Mouse (Mus musculus) CH12.LX (cell line): ENCODE data around the gene Slx1b. TPM values are rescaled to one million over a fixed set of nuclear protein-coding genes. Genes with fewer than 3 reads are reported as not detected.
"Not testable (repeated sequence)": the region's sequence is repeated elsewhere in the genome, so short reads cannot be mapped to it uniquely, and the experiment has no call there.

Experiments
- DNase-seq: peaks from one replicate; pipeline ENCODE4 v3.0.0-alpha.2; 2013; ENCODE audit errors: extremely low read depth
- H3K27ac ChIP-seq: 2 replicates; pipeline ENCODE4 v1.5.1; 2012; ENCODE audit warnings: low read depth, mild to moderate bottlenecking, control low read depth, moderate library complexity; ENCODE audit not compliant: insufficient read depth
- H3K27me3 ChIP-seq: replicated peaks from 2 replicates; pipeline ENCODE3; 2012; ENCODE audit warnings: inconsistent platforms
- H3K36me3 ChIP-seq, 2 experiments: replicated peaks in 1 of 2; 2 replicates each; pipeline versions ENCODE3 to v1.6.1; 2012; ENCODE audit warnings: inconsistent platforms in 1 of 2, low read length in 1 of 2, mild to moderate bottlenecking in 1 of 2, mixed read lengths in 1 of 2, moderate library complexity in 1 of 2; ENCODE audit not compliant: control insufficient read depth in 1 of 2, insufficient read depth in 1 of 2
- H3K4me1 ChIP-seq, 2 experiments: 2 replicates each; pipeline ENCODE4 v1.6.1; 2012; ENCODE audit warnings: inconsistent platforms in 1 of 2, moderate library complexity in 1 of 2; ENCODE audit not compliant: insufficient read depth in 2 of 2, control insufficient read depth in 1 of 2
- H3K4me2 ChIP-seq: 2 replicates; pipeline ENCODE4 v1.6.1; 2012; ENCODE audit warnings: low read depth, mild to moderate bottlenecking, control low read depth; ENCODE audit not compliant: poor library complexity, insufficient read depth, severe bottlenecking
- H3K4me3 ChIP-seq, 3 experiments: fragments of 150-350 bp in 1 of 3; sonication (generic) in 1 of 3; replicated peaks in 1 of 3; 2 replicates each; pipeline versions ENCODE3 to v1.5.1; 2011 to 2012; ENCODE audit warnings: low read depth in 2 of 3, low read length in 2 of 3, mild to moderate bottlenecking in 2 of 3, moderate library complexity in 2 of 3, control low read depth in 1 of 3, improper control_type of control experiment in 1 of 3, inconsistent platforms in 1 of 3, mixed read lengths in 1 of 3; ENCODE audit not compliant: poor library complexity in 1 of 3
- H3K79me2 ChIP-seq: replicated peaks from 2 replicates; pipeline ENCODE4 v1.6.1; 2012; ENCODE audit warnings: mild to moderate bottlenecking, moderate library complexity; ENCODE audit not compliant: control insufficient read depth, poor library complexity, insufficient read depth, severe bottlenecking; ENCODE audit errors: extremely low read depth
- H3K9ac ChIP-seq: 2 replicates; pipeline ENCODE4 v1.6.1; 2012; ENCODE audit warnings: low read depth, mild to moderate bottlenecking, control low read depth, moderate library complexity; ENCODE audit not compliant: insufficient read depth
- H3K9me3 ChIP-seq: replicated peaks from 2 replicates; pipeline ENCODE3; 2012; ENCODE audit warnings: low read length, inconsistent platforms, mixed read lengths
- CHD1 ChIP-seq: IDR thresholded peaks from 2 replicates; pipeline ENCODE4 v1.6.1; 2012; ENCODE audit warnings: low read depth, low read length, improper control_type of control experiment, inconsistent platforms
- CTCF ChIP-seq, 2 experiments: IDR thresholded peaks in 1 of 2; conservative IDR thresholded peaks in 1 of 2; 2 replicates each; pipeline ENCODE4 v1.5.1; 2011 to 2012; ENCODE audit warnings: low read depth in 2 of 2, low read length in 2 of 2, improper control_type of control experiment in 1 of 2, inconsistent platforms in 1 of 2, mild to moderate bottlenecking in 1 of 2, moderate library complexity in 1 of 2
- ELF1 ChIP-seq: IDR thresholded peaks from 2 replicates; pipeline ENCODE4 v1.6.1; 2014; ENCODE audit warnings: low read depth, mild to moderate bottlenecking, inconsistent platforms, low read length, improper control_type of control experiment
- ETS1 ChIP-seq: conservative IDR thresholded peaks from 2 replicates; pipeline ENCODE4 v1.6.1; 2012; ENCODE audit warnings: low read depth, mild to moderate bottlenecking, inconsistent platforms, low read length, improper control_type of control experiment, moderate library complexity
- HCFC1 ChIP-seq: IDR thresholded peaks from 2 replicates; pipeline ENCODE4 v1.6.1; 2012; ENCODE audit warnings: low read depth, mild to moderate bottlenecking, inconsistent platforms, low read length, improper control_type of control experiment
- IRF4 ChIP-seq: IDR thresholded peaks from 2 replicates; pipeline ENCODE4 v1.6.1; 2014; ENCODE audit warnings: low read depth, mild to moderate bottlenecking, inconsistent platforms, low read length, improper control_type of control experiment
- JUND ChIP-seq: conservative IDR thresholded peaks from 2 replicates; pipeline ENCODE4 v1.6.1; 2011; ENCODE audit warnings: low read depth, low read length, improper control_type of control experiment
- MAX ChIP-seq: IDR thresholded peaks from 2 replicates; pipeline ENCODE4 v1.6.1; 2011; ENCODE audit warnings: low read length, improper control_type of control experiment
- MAZ ChIP-seq: IDR thresholded peaks from 2 replicates; pipeline ENCODE4 v1.6.1; 2012; ENCODE audit warnings: low read depth, mild to moderate bottlenecking, inconsistent platforms, low read length, improper control_type of control experiment, moderate library complexity
- MEF2A ChIP-seq: IDR thresholded peaks from 2 replicates; pipeline ENCODE4 v1.6.1; 2014; ENCODE audit warnings: low read depth, mild to moderate bottlenecking, inconsistent platforms, low read length, improper control_type of control experiment, borderline replicate concordance
- MXI1 ChIP-seq: IDR thresholded peaks from 2 replicates; pipeline ENCODE4 v1.6.1; 2011; ENCODE audit warnings: mild to moderate bottlenecking, low read depth, low read length, improper control_type of control experiment
- MYC ChIP-seq: IDR thresholded peaks from 2 replicates; pipeline ENCODE4 v1.6.1; 2011; ENCODE audit warnings: low read depth, mild to moderate bottlenecking, improper control_type of control experiment, low read length
- NELFE ChIP-seq: IDR thresholded peaks from 2 replicates; pipeline ENCODE4 v1.6.1; 2011; ENCODE audit warnings: low read depth, low read length, improper control_type of control experiment
- NRF1 ChIP-seq: IDR thresholded peaks from 2 replicates; pipeline ENCODE4 v1.6.1; 2014; ENCODE audit warnings: low read depth, mild to moderate bottlenecking, inconsistent platforms, low read length, improper control_type of control experiment, moderate library complexity
- POLR2AphosphoS2 ChIP-seq: IDR thresholded peaks from 2 replicates; pipeline ENCODE4 v1.6.1; 2011; ENCODE audit warnings: low read depth, low read length, improper control_type of control experiment
- RAD21 ChIP-seq: IDR thresholded peaks from 2 replicates; pipeline ENCODE4 v1.6.1; 2011; ENCODE audit warnings: low read depth, mild to moderate bottlenecking, low read length, improper control_type of control experiment, moderate library complexity
- RCOR1 ChIP-seq: conservative IDR thresholded peaks from 2 replicates; pipeline ENCODE4 v1.6.1; 2012; ENCODE audit warnings: low read depth, mild to moderate bottlenecking, inconsistent platforms, low read length, improper control_type of control experiment
- SIN3A ChIP-seq: IDR thresholded peaks from 2 replicates; pipeline ENCODE4 v1.6.1; 2012; ENCODE audit warnings: low read length, improper control_type of control experiment, inconsistent platforms
- TBP ChIP-seq: conservative IDR thresholded peaks from 2 replicates; pipeline ENCODE4 v1.6.1; 2011; ENCODE audit warnings: low read depth, low read length, improper control_type of control experiment
- TCF12 ChIP-seq: IDR thresholded peaks from 2 replicates; pipeline ENCODE4 v1.6.1; 2014; ENCODE audit warnings: low read depth, mild to moderate bottlenecking, inconsistent platforms, low read length, improper control_type of control experiment
- UBTF ChIP-seq: IDR thresholded peaks from 2 replicates; pipeline ENCODE4 v1.6.1; 2012; ENCODE audit warnings: low read depth, mild to moderate bottlenecking, inconsistent platforms, low read length, improper control_type of control experiment, moderate library complexity
- USF1 ChIP-seq: IDR thresholded peaks from 2 replicates; pipeline ENCODE4 v1.6.1; 2014; ENCODE audit warnings: low read depth, mild to moderate bottlenecking, inconsistent platforms, low read length, improper control_type of control experiment
- USF2 ChIP-seq: conservative IDR thresholded peaks from 2 replicates; pipeline ENCODE4 v1.6.1; 2011; ENCODE audit warnings: low read depth, low read length, improper control_type of control experiment
- ZKSCAN1 ChIP-seq: IDR thresholded peaks from 2 replicates; pipeline ENCODE4 v1.6.1; 2012; ENCODE audit warnings: low read depth, inconsistent platforms, low read length, improper control_type of control experiment, borderline replicate concordance
- dilution Hi-C: fragments of 300-500 bp; cut with MboI; formaldehyde crosslinking; loops from 2 replicates; pipeline ENCODE4 v1.14.3; 2020; ENCODE audit warnings: low sequenced_read_pairs; ENCODE audit not compliant: extremely low pct_unique_long_range_greater_than_20kb, extremely low pct_ligation_motif_present
- in situ Hi-C: fragments of 300-500 bp; cut with MboI; formaldehyde crosslinking; loops from 3 replicates; pipeline ENCODE4 v1.14.3; 2019; ENCODE audit warnings: low sequenced_read_pairs, low pct_ligation_motif_present, low pct_unique_long_range_greater_than_20kb, mixed read lengths
- polyA plus RNA-seq: library from polyadenylated mRNA; unstranded; fragments of >175 nt; gene quantifications from 2 replicates; pipeline ENCODE4 v1.2.1, GENCODE M21; 2012; ENCODE audit warnings: low read depth; ENCODE audit not compliant: insufficient read length
- total RNA-seq, 2 experiments: library from RNA; depleted of rRNA; stranded (reverse); fragments of 300-350 nt in 1 of 2; fragments of >200 nt in 1 of 2; gene quantifications; 2 replicates each; pipeline ENCODE4 v1.2.3; 2012 to 2014

Slx1b gene
- total and polyA plus RNA-seq, 3 experiments, result 4.7 to 8.3 (median 5.6) TPM

GRCm38 (mm10) chr7:126736122-126736521, 40.5 kb upstream of the Slx1b start:
- TF ChIP-seq UBTF (no peak), NELFE (no peak), RAD21 (no peak), MEF2A (no peak), NRF1 (no peak), POLR2AphosphoS2 (no peak), MXI1 (no peak), ZKSCAN1 (no peak), ELF1 (no peak)
- TF ChIP-seq, all 38 proteins: peak for 0
- Histone ChIP-seq H3K79me2 (no peaks in the 10 kb centered on the region), H3K36me3 (no peaks in the 10 kb centered on the region), H3K27ac (no peak overlapping the region), H3K27me3 (no peaks in the 10 kb centered on the region), H3K4me2 (no peak overlapping the region), H3K4me3 (no peak overlapping the region), H3K9ac (no peak overlapping the region), H3K9me3 (no peaks in the 10 kb centered on the region), H3K4me1 (peaks cover under 1 to 3% of the 10 kb centered on the region in 2 experiments; a peak in 2 of 4 replicates)
- no peak for DNase-seq
- in situ Hi-C loops (no loop called here), dilution Hi-C loops (no loop called here)

- H3K9me3 ChIP-seq, H3K27ac ChIP-seq, H3K36me3 ChIP-seq, H3K4me3 ChIP-seq, in situ Hi-C loops, H3K27me3 ChIP-seq, dilution Hi-C loops, H3K4me2 ChIP-seq, H3K9ac ChIP-seq, DNase-seq, H3K79me2 ChIP-seq: not testable (repeated sequence)
- peaks cover 2 to 20% of the 10 kb centered on the region in 2 experiments; a peak in 3 of 4 replicates for H3K4me1 ChIP-seq
Observed at GRCm38 (mm10) chr7:126730256-126730789, 34.7 kb upstream of the Slx1b start.

GRCm38 (mm10) chr7:126725667-126726066, 30.1 kb upstream of the Slx1b start:
- dilution Hi-C loops, result no loop called here
- TF ChIP-seq USF2 (no peak), MYC (no peak), RAD21 (no peak), ETS1 (no peak), UBTF (no peak), RCOR1 (no peak), MXI1 (no peak), MAZ (no peak), IRF4 (no peak), TBP (no peak), SIN3A (no peak), HCFC1 (no peak), JUND (no peak), CTCF (conservative IDR thresholded peaks at IDR 0.05 in 1 of 2, IDR thresholded peaks at IDR 0.05 in 1 of 2; ENCODE audit: low read depth in 2 of 2, low read length in 2 of 2) (no peak), CHD1 (no peak), MAX (no peak), USF1 (no peak), TCF12 (no peak)
- TF ChIP-seq, all 38 proteins: peak for 0
- no peak overlapping the region for H3K27ac ChIP-seq
- no peaks in the 10 kb centered on the region for H3K79me2 ChIP-seq
- H3K9me3 ChIP-seq, result peaks cover 2% of the 10 kb centered on the region
- in situ Hi-C loops, result loop anchor here (10.0 kb wide), 1 partner anchor 939 kb away; no protein-coding TSS in a partner anchor
- no peaks in the 10 kb centered on the region for H3K36me3 ChIP-seq
- no peak overlapping the region for H3K9ac ChIP-seq
- no peak overlapping the region for H3K4me2 ChIP-seq
- no peaks in the 10 kb centered on the region for H3K27me3 ChIP-seq
- no peak overlapping the region for H3K4me3 ChIP-seq
- no peak for DNase-seq
- H3K4me1 ChIP-seq, result peaks cover 4 to 21% of the 10 kb centered on the region in 2 experiments
